Mouse (Mus musculus): ENCODE measurements around the gene Awat1. TPM values are rescaled to one million over a fixed set of nuclear protein-coding genes. Genes with fewer than 3 reads are reported as not detected.

Awat1 gene
- not detected in 2 replicates for polyA plus RNA-seq (2012; rRNA removed)

DNA sequence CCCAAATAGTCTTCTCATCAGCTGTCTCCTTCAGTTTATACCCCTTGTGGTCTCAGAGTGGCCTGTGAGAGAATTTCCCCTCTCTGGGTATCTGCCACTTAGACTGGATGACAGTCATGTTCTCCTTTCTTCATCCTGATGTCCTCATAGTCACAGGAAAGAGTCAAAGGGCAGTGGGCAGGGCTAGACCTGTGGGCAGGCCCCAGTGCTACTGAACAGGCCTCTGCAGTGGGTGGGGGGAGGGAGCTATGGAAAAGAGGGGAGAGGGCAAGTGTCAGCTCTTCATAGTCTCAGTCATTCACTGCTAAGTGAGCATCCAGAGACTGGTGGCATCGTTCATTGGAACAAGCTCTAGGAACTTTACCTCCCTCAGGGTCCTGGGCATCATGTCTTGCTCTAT is at the start of gene Awat1:
TSS of gene Awat1 (plus strand) at position 301 of the 400 bp plus-strand sequence.

GRCm38 (mm10) chrX:100524471-100524870 is 47.6 kb upstream of the Awat1 start, which contains the start of gene Dgat2l6:
Dgat2l6 (plus strand) TSS chrX:100524838.

DNA sequence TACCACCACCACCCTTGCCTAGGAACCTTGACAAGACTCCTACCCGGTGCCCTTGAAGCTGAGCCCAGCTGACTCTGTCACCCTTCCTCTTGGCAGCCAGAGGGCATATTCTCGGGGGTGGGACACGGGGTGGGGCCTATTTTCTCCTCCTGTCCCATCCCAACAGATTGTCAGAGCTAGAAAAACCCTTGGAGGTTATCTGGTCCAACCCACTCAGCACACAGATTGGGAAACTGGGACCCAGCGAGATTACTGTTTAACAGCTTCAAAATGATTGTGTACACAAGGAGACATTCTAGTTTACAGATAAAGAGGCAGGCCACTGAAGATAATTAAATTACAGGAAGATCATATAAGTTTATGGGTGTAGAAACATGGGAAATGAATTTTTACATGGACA is 22.7 kb downstream of the Awat1 start, which contains the start of gene P2ry4:
TSS of gene P2ry4 (minus strand) at position 79 of the 400 bp plus-strand sequence.

GRCm38 (mm10) chrX:100605314-100605713 is 33.3 kb downstream of the Awat1 start, which contains the start of gene Arr3:
Arr3 (plus strand) TSS chrX:100605497.

GRCm38 (mm10) chrX:100625546-100625801 is 53.4 kb downstream of the Awat1 start, which contains the start of gene Kif4:
Kif4 (plus strand) TSS chrX:100625737.

GRCm38 (mm10) chrX:100625802-100626793 is 54.0 kb downstream of the Awat1 start, which contains the start of gene Pdzd11:
Pdzd11 (minus strand) TSS chrX:100626568.

Other genes starting within 250 kb of the Awat1 start
- not detected in 2 replicates for gene Otud6a, start 143.2 kb upstream of the Awat1 start, polyA plus RNA-seq (2012; rRNA removed)
- gene Awat2, start 129.5 kb upstream of the Awat1 start, polyA plus RNA-seq (2012; rRNA removed): 0.11 and 0.32 TPM in 2 replicates
- gene Igbp1, start 78.0 kb upstream of the Awat1 start, polyA plus RNA-seq (2012; rRNA removed): 2.8 and 3.6 TPM in 2 replicates
- gene Dgat2l6, start 47.4 kb upstream of the Awat1 start, polyA plus RNA-seq (2012; rRNA removed): not detected in 2 replicates
- 0.63 and 0.75 TPM in 2 replicates for gene P2ry4, start 22.6 kb downstream of the Awat1 start, polyA plus RNA-seq (2012; rRNA removed)
- not detected in 2 replicates for gene Arr3, start 33.2 kb downstream of the Awat1 start, polyA plus RNA-seq (2012; rRNA removed)
- gene Kif4, start 53.5 kb downstream of the Awat1 start, polyA plus RNA-seq (2012; rRNA removed): 0.10 and 0.36 TPM in 2 replicates
- gene Pdzd11, start 54.3 kb downstream of the Awat1 start, polyA plus RNA-seq (2012; rRNA removed): 3.5 and 5.2 TPM in 2 replicates
- 5.2 and 6.6 TPM in 2 replicates for gene Gdpd2, start 157.6 kb downstream of the Awat1 start, polyA plus RNA-seq (2012; rRNA removed)
- gene Dlg3, start 195.5 kb downstream of the Awat1 start, polyA plus RNA-seq (2012; rRNA removed): 3.8 and 4.7 TPM in 2 replicates

All from stomach, adult 2 months (tissue).